Mouse (Mus musculus) CH12.LX (cell line): ENCODE data around the gene Sec14l3. TPM values are rescaled to one million over a fixed set of nuclear protein-coding genes. Genes with fewer than 3 reads are reported as not detected.

ENCODE experiments used
- DNase-seq: peaks from one replicate; pipeline ENCODE4 v3.0.0-alpha.2; 2013; ENCODE audit errors: extremely low read depth
- H3K27ac ChIP-seq: 2 replicates; pipeline ENCODE4 v1.5.1; 2012; ENCODE audit warnings: low read depth, mild to moderate bottlenecking, control low read depth, moderate library complexity; ENCODE audit not compliant: insufficient read depth
- H3K27me3 ChIP-seq: replicated peaks from 2 replicates; pipeline ENCODE3; 2012; ENCODE audit warnings: inconsistent platforms
- H3K36me3 ChIP-seq, 2 experiments: replicated peaks in 1 of 2; 2 replicates each; pipeline versions ENCODE3 to v1.6.1; 2012; ENCODE audit warnings: inconsistent platforms in 1 of 2, low read length in 1 of 2, mild to moderate bottlenecking in 1 of 2, mixed read lengths in 1 of 2, moderate library complexity in 1 of 2; ENCODE audit not compliant: control insufficient read depth in 1 of 2, insufficient read depth in 1 of 2
- H3K4me1 ChIP-seq, 2 experiments: 2 replicates each; pipeline ENCODE4 v1.6.1; 2012; ENCODE audit warnings: inconsistent platforms in 1 of 2, moderate library complexity in 1 of 2; ENCODE audit not compliant: insufficient read depth in 2 of 2, control insufficient read depth in 1 of 2
- H3K4me2 ChIP-seq: 2 replicates; pipeline ENCODE4 v1.6.1; 2012; ENCODE audit warnings: low read depth, mild to moderate bottlenecking, control low read depth; ENCODE audit not compliant: poor library complexity, insufficient read depth, severe bottlenecking
- H3K4me3 ChIP-seq, 3 experiments: fragments of 150-350 bp in 1 of 3; sonication (generic) in 1 of 3; replicated peaks in 1 of 3; 2 replicates each; pipeline versions ENCODE3 to v1.5.1; 2011 to 2012; ENCODE audit warnings: low read depth in 2 of 3, low read length in 2 of 3, mild to moderate bottlenecking in 2 of 3, moderate library complexity in 2 of 3, control low read depth in 1 of 3, improper control_type of control experiment in 1 of 3, inconsistent platforms in 1 of 3, mixed read lengths in 1 of 3; ENCODE audit not compliant: poor library complexity in 1 of 3
- H3K79me2 ChIP-seq: replicated peaks from 2 replicates; pipeline ENCODE4 v1.6.1; 2012; ENCODE audit warnings: mild to moderate bottlenecking, moderate library complexity; ENCODE audit not compliant: control insufficient read depth, poor library complexity, insufficient read depth, severe bottlenecking; ENCODE audit errors: extremely low read depth
- H3K9ac ChIP-seq: 2 replicates; pipeline ENCODE4 v1.6.1; 2012; ENCODE audit warnings: low read depth, mild to moderate bottlenecking, control low read depth, moderate library complexity; ENCODE audit not compliant: insufficient read depth
- H3K9me3 ChIP-seq: replicated peaks from 2 replicates; pipeline ENCODE3; 2012; ENCODE audit warnings: low read length, inconsistent platforms, mixed read lengths
- BHLHE40 ChIP-seq: IDR thresholded peaks from 2 replicates; pipeline ENCODE4 v1.6.1; 2011; ENCODE audit warnings: mild to moderate bottlenecking, low read depth, low read length, improper control_type of control experiment
- CHD2 ChIP-seq: IDR thresholded peaks from 2 replicates; pipeline ENCODE4 v1.6.1; 2011; ENCODE audit warnings: low read length, improper control_type of control experiment
- CTCF ChIP-seq, 2 experiments: IDR thresholded peaks in 1 of 2; conservative IDR thresholded peaks in 1 of 2; 2 replicates each; pipeline ENCODE4 v1.5.1; 2011 to 2012; ENCODE audit warnings: low read depth in 2 of 2, low read length in 2 of 2, improper control_type of control experiment in 1 of 2, inconsistent platforms in 1 of 2, mild to moderate bottlenecking in 1 of 2, moderate library complexity in 1 of 2
- E2F4 ChIP-seq: IDR thresholded peaks from 2 replicates; pipeline ENCODE4 v1.6.1; 2011; ENCODE audit warnings: low read depth, low read length, improper control_type of control experiment; ENCODE audit not compliant: insufficient replicate concordance
- ELF1 ChIP-seq: IDR thresholded peaks from 2 replicates; pipeline ENCODE4 v1.6.1; 2014; ENCODE audit warnings: low read depth, mild to moderate bottlenecking, inconsistent platforms, low read length, improper control_type of control experiment
- ETS1 ChIP-seq: conservative IDR thresholded peaks from 2 replicates; pipeline ENCODE4 v1.6.1; 2012; ENCODE audit warnings: low read depth, mild to moderate bottlenecking, inconsistent platforms, low read length, improper control_type of control experiment, moderate library complexity
- GABPA ChIP-seq: IDR thresholded peaks from 2 replicates; pipeline ENCODE4 v1.6.1; 2012; ENCODE audit warnings: low read depth, low read length, improper control_type of control experiment, inconsistent platforms; ENCODE audit not compliant: insufficient replicate concordance
- IRF4 ChIP-seq: IDR thresholded peaks from 2 replicates; pipeline ENCODE4 v1.6.1; 2014; ENCODE audit warnings: low read depth, mild to moderate bottlenecking, inconsistent platforms, low read length, improper control_type of control experiment
- JUND ChIP-seq: conservative IDR thresholded peaks from 2 replicates; pipeline ENCODE4 v1.6.1; 2011; ENCODE audit warnings: low read depth, low read length, improper control_type of control experiment
- KAT2A ChIP-seq: IDR thresholded peaks from 2 replicates; pipeline ENCODE4 v1.6.1; 2012; ENCODE audit warnings: low read length, improper control_type of control experiment, inconsistent platforms; ENCODE audit not compliant: insufficient replicate concordance
- MAX ChIP-seq: IDR thresholded peaks from 2 replicates; pipeline ENCODE4 v1.6.1; 2011; ENCODE audit warnings: low read length, improper control_type of control experiment
- MAZ ChIP-seq: IDR thresholded peaks from 2 replicates; pipeline ENCODE4 v1.6.1; 2012; ENCODE audit warnings: low read depth, mild to moderate bottlenecking, inconsistent platforms, low read length, improper control_type of control experiment, moderate library complexity
- MXI1 ChIP-seq: IDR thresholded peaks from 2 replicates; pipeline ENCODE4 v1.6.1; 2011; ENCODE audit warnings: mild to moderate bottlenecking, low read depth, low read length, improper control_type of control experiment
- MYC ChIP-seq: IDR thresholded peaks from 2 replicates; pipeline ENCODE4 v1.6.1; 2011; ENCODE audit warnings: low read depth, mild to moderate bottlenecking, improper control_type of control experiment, low read length
- NELFE ChIP-seq: IDR thresholded peaks from 2 replicates; pipeline ENCODE4 v1.6.1; 2011; ENCODE audit warnings: low read depth, low read length, improper control_type of control experiment
- NRF1 ChIP-seq: IDR thresholded peaks from 2 replicates; pipeline ENCODE4 v1.6.1; 2014; ENCODE audit warnings: low read depth, mild to moderate bottlenecking, inconsistent platforms, low read length, improper control_type of control experiment, moderate library complexity
- PAX5 ChIP-seq: IDR thresholded peaks from 2 replicates; pipeline ENCODE4 v1.6.1; 2012; ENCODE audit warnings: low read length, inconsistent platforms, mixed read lengths
- POLR2A ChIP-seq: IDR thresholded peaks from 2 replicates; pipeline ENCODE4 v1.6.1; 2011; ENCODE audit warnings: low read depth, mild to moderate bottlenecking, improper control_type of control experiment, low read length
- RAD21 ChIP-seq: IDR thresholded peaks from 2 replicates; pipeline ENCODE4 v1.6.1; 2011; ENCODE audit warnings: low read depth, mild to moderate bottlenecking, low read length, improper control_type of control experiment, moderate library complexity
- RCOR1 ChIP-seq: conservative IDR thresholded peaks from 2 replicates; pipeline ENCODE4 v1.6.1; 2012; ENCODE audit warnings: low read depth, mild to moderate bottlenecking, inconsistent platforms, low read length, improper control_type of control experiment
- SIN3A ChIP-seq: IDR thresholded peaks from 2 replicates; pipeline ENCODE4 v1.6.1; 2012; ENCODE audit warnings: low read length, improper control_type of control experiment, inconsistent platforms
- TBP ChIP-seq: conservative IDR thresholded peaks from 2 replicates; pipeline ENCODE4 v1.6.1; 2011; ENCODE audit warnings: low read depth, low read length, improper control_type of control experiment
- TCF12 ChIP-seq: IDR thresholded peaks from 2 replicates; pipeline ENCODE4 v1.6.1; 2014; ENCODE audit warnings: low read depth, mild to moderate bottlenecking, inconsistent platforms, low read length, improper control_type of control experiment
- UBTF ChIP-seq: IDR thresholded peaks from 2 replicates; pipeline ENCODE4 v1.6.1; 2012; ENCODE audit warnings: low read depth, mild to moderate bottlenecking, inconsistent platforms, low read length, improper control_type of control experiment, moderate library complexity
- USF2 ChIP-seq: conservative IDR thresholded peaks from 2 replicates; pipeline ENCODE4 v1.6.1; 2011; ENCODE audit warnings: low read depth, low read length, improper control_type of control experiment
- ZKSCAN1 ChIP-seq: IDR thresholded peaks from 2 replicates; pipeline ENCODE4 v1.6.1; 2012; ENCODE audit warnings: low read depth, inconsistent platforms, low read length, improper control_type of control experiment, borderline replicate concordance
- ZMIZ1 ChIP-seq: IDR thresholded peaks from 2 replicates; pipeline ENCODE4 v1.6.1; 2012; ENCODE audit warnings: low read depth, mild to moderate bottlenecking, inconsistent platforms, low read length, improper control_type of control experiment
- dilution Hi-C: fragments of 300-500 bp; cut with MboI; formaldehyde crosslinking; loops from 2 replicates; pipeline ENCODE4 v1.14.3; 2020; ENCODE audit warnings: low sequenced_read_pairs; ENCODE audit not compliant: extremely low pct_unique_long_range_greater_than_20kb, extremely low pct_ligation_motif_present
- in situ Hi-C: fragments of 300-500 bp; cut with MboI; formaldehyde crosslinking; loops from 3 replicates; pipeline ENCODE4 v1.14.3; 2019; ENCODE audit warnings: low sequenced_read_pairs, low pct_ligation_motif_present, low pct_unique_long_range_greater_than_20kb, mixed read lengths
- polyA plus RNA-seq: library from polyadenylated mRNA; unstranded; fragments of >175 nt; gene quantifications from 2 replicates; pipeline ENCODE4 v1.2.1, GENCODE M21; 2012; ENCODE audit warnings: low read depth; ENCODE audit not compliant: insufficient read length
- total RNA-seq, 2 experiments: library from RNA; depleted of rRNA; stranded (reverse); fragments of 300-350 nt in 1 of 2; fragments of >200 nt in 1 of 2; gene quantifications; 2 replicates each; pipeline ENCODE4 v1.2.3; 2012 to 2014

Sec14l3 gene
- total and polyA plus RNA-seq, 3 experiments: not detected

DNA sequence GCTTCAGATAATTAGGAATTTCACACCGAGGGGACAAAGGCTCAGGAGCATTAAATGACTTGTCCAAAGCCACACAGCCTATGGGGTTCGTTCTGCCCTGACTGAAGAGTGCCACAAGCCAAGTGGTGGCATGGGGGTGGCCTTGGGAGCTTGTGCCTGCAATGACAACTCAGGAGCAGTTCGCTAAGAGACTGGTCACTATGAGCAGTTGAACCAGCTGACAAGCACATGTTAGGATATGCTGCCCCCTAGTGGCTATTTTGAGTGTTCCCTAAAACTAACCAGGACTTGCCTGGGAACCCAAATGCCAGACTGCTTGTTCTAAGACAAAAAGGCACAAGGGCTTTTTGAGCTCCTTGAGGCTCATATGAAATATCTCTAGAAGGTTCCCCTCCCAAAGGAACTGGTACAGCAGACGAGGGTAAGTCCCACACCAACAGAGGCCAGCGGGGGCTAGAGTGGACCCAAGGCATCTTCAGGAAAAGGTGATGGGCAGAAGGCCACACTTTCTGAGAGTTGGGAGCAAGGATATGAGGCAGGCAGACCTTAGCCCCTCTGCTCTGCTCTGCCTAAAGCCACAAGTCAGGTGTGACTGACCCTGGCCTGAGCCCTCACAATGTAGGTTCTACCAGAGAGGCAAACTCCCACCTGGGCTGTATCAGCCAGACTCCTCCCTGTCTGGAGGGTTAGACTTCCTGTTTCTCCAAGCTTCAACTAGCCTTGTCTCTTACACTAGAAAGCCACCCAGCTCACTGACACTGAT lies 18.9 kb downstream of the Sec14l3 start (continued):
- TF ChIP-seq MAZ (no peak), IRF4 (no peak), CHD2 (no peak), NRF1 (no peak), RCOR1 (no peak), GABPA (no peak), POLR2A (no peak), USF2 (no peak), RAD21 (no peak; the same call in none of the 2 replicates), ETS1 (no peak), PAX5 (no peak), SIN3A (no peak), KAT2A (no peak), JUND (0 out of 2 replicates have a peak, but pooled peaks have one; percentile 28)

DNA sequence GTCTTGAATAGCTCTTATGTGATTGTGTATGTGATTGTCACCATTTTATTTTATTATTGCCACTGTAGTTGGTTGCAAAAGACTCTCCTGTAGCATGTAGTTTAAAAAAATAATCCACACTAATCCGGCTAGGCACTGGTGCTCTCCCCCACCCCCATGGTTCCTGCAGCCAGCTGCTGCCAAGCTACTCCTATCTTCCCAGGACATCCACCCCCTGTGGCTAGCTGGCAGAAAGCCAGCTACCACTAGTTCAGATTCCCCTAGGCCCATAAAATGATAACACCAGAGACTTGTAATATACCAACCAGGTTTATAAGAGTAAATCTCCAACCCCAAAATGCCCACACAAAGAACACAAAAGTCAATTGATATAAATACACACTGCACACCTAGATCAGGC lies 21.6 kb downstream of the Sec14l3 start:
- H3K36me3 ChIP-seq: peaks cover 0 to 7% of the 10 kb centered on the region in 2 experiments
- H3K4me1 ChIP-seq: peaks cover 0 to 11% of the 10 kb centered on the region in 2 experiments; a peak in 2 of 4 replicates
- H3K9ac ChIP-seq: no peak overlapping the region
- no peak for DNase-seq
- no peak overlapping the region for H3K4me3 ChIP-seq
- no peak overlapping the region for H3K27ac ChIP-seq
- H3K4me2 ChIP-seq: no peak overlapping the region
- TF ChIP-seq E2F4: no peak
- TF ChIP-seq MAX: no peak
- no peak for TF ChIP-seq RAD21
- no peak for TF ChIP-seq IRF4
- no peak for TF ChIP-seq MAZ
- no peak for TF ChIP-seq ELF1
- TF ChIP-seq CTCF (conservative IDR thresholded peaks at IDR 0.05 in 1 of 2, IDR thresholded peaks at IDR 0.05 in 1 of 2; ENCODE audit: low read depth in 2 of 2, low read length in 2 of 2): no peak
- no peak for TF ChIP-seq TCF12
- no peak for TF ChIP-seq UBTF
- TF ChIP-seq NELFE: no peak
- no peak for TF ChIP-seq ZKSCAN1
- TF ChIP-seq MYC: no peak
- no peak for TF ChIP-seq ZMIZ1
- no peak for TF ChIP-seq POLR2A
- TF ChIP-seq KAT2A: no peak
- TF ChIP-seq TBP: no peak
- TF ChIP-seq BHLHE40: no peak
- no peak for TF ChIP-seq ETS1
- no peak for TF ChIP-seq PAX5
- TF ChIP-seq MXI1: no peak
- no peaks in the 10 kb centered on the region for H3K79me2 ChIP-seq
- H3K9me3 ChIP-seq: peaks cover 20% of the 10 kb centered on the region
- H3K27me3 ChIP-seq: peaks cover 5% of the 10 kb centered on the region
- dilution Hi-C loops (no loop called here), in situ Hi-C loops (no loop called here)
